Mouse (Mus musculus) lung, postnatal 0 days (tissue): ENCODE results near the gene Pde11a. TPM values are rescaled to one million over a fixed set of nuclear protein-coding genes. Genes with fewer than 3 reads are reported as not detected.

Experiments used
- ATAC-seq: fragments of 200-750 bp; cut with Nextera tagmentation; 2 replicates; pipeline ENCODE4 v1.8.0; 2017; ENCODE audit warnings: moderate library complexity
- DNase-seq: peaks from one replicate; pipeline ENCODE4 v3.0.0-alpha.2; 2016; ENCODE audit warnings: low spot score
- H3K27ac ChIP-seq: fragments of 300-500 bp; sonication (generic); 2 replicates; pipeline ENCODE4 v1.5.1; 2014; ENCODE audit warnings: antibody characterized with exemption, mild to moderate bottlenecking, low read length, mixed read lengths
- H3K27me3 ChIP-seq: fragments of 300-500 bp; sonication (generic); replicated peaks from 2 replicates; pipeline ENCODE4 v1.6.1; 2014; ENCODE audit warnings: low read length, mixed read lengths; ENCODE audit not compliant: insufficient read depth
- H3K36me3 ChIP-seq: fragments of 300-500 bp; sonication (generic); 2 replicates; pipeline ENCODE4 v1.6.1; 2014; ENCODE audit warnings: low read length, mixed read lengths; ENCODE audit not compliant: insufficient read depth
- H3K4me1 ChIP-seq: fragments of 300-500 bp; sonication (generic); 2 replicates; pipeline ENCODE4 v1.6.1; 2014; ENCODE audit warnings: antibody characterized with exemption, low read depth, low read length, mixed read lengths; ENCODE audit not compliant: insufficient read depth
- H3K4me2 ChIP-seq: fragments of 300-500 bp; sonication (generic); replicated peaks from 2 replicates; pipeline ENCODE4 v1.6.1; 2014; ENCODE audit warnings: low read depth, mild to moderate bottlenecking, low read length, moderate library complexity, mixed read lengths
- H3K4me3 ChIP-seq: fragments of 300-500 bp; sonication (generic); 2 replicates; pipeline ENCODE4 v1.5.1; 2014; ENCODE audit warnings: low read depth, low read length
- H3K9ac ChIP-seq: fragments of 300-500 bp; sonication (generic); replicated peaks from 2 replicates; pipeline ENCODE4 v1.6.1; 2014; ENCODE audit warnings: low read depth, mild to moderate bottlenecking
- H3K9me3 ChIP-seq: fragments of 300-500 bp; sonication (generic); 2 replicates; pipeline ENCODE4 v1.6.1; 2016; ENCODE audit warnings: low read length, mixed read lengths
- CTCF ChIP-seq: IDR thresholded peaks from 2 replicates; pipeline ENCODE4 v1.5.1; 2016; ENCODE audit warnings: antibody characterized with exemption, mild to moderate bottlenecking
- EP300 ChIP-seq: IDR thresholded peaks from 2 replicates; pipeline ENCODE4 v1.6.1; 2016; ENCODE audit warnings: antibody characterized with exemption, mild to moderate bottlenecking, control low read depth
- WGBS: fragments of 180-500 bp; shearing (Covaris S2); extraction: QIAGEN DNeasy Blood & Tissue Kit; methylation state at CpG from one replicate; pipeline ENCODE4 v1.1.7; 2014; 5-methylcytosine and 5-hydroxymethylcytosine counted together
- polyA plus RNA-seq: library from polyadenylated mRNA; unstranded; fragments of >200 nt; fragmentation: Nextera tagmentation; extraction: Ambion mirVana; gene quantifications from 2 replicates; pipeline ENCODE4 v1.2.1, GENCODE M21; 2015

Pde11a gene
- polyA plus RNA-seq, 1 experiment from 2014 or later: 0.16 TPM

- no peaks in the 10 kb centered on the region for H3K36me3 ChIP-seq
- ATAC-seq (no peak), DNase-seq (no peak)
- H3K9me3 ChIP-seq: no peaks in the 10 kb centered on the region
- H3K4me2 ChIP-seq: no peak overlapping the region
- no peak overlapping the region for H3K4me3 ChIP-seq
- no peaks in the 10 kb centered on the region for H3K27me3 ChIP-seq
- TF ChIP-seq EP300 (no peak), CTCF (no peak)
- H3K9ac ChIP-seq: no peak overlapping the region
- H3K27ac ChIP-seq: no peak overlapping the region
- 56% methylated on average over 10 of the region's 10 CpGs for WGBS
- H3K4me1 ChIP-seq: no peaks in the 10 kb centered on the region
These were observed 74.3 kb downstream of the Pde11a start for GRCm38 (mm10) chr2:76264258-76264657.

- ATAC-seq (no peak), DNase-seq (no peak)
- WGBS: 41% methylated on average over 10 of the region's 10 CpGs
- TF ChIP-seq CTCF (no peak), EP300 (no peak)
- Histone ChIP-seq H3K9me3 (no peaks in the 10 kb centered on the region), H3K4me2 (no peak overlapping the region), H3K4me3 (no peak overlapping the region), H3K27me3 (no peaks in the 10 kb centered on the region), H3K27ac (no peak overlapping the region), H3K4me1 (no peaks in the 10 kb centered on the region), H3K36me3 (no peaks in the 10 kb centered on the region), H3K9ac (no peak overlapping the region)
These were observed 75.9 kb downstream of the Pde11a start for GRCm38 (mm10) chr2:76262661-76263060.

- 39% methylated on average over 6 of the region's 6 CpGs for WGBS
- Histone ChIP-seq H3K4me1 (no peaks in the 10 kb centered on the region), H3K4me3 (no peak overlapping the region), H3K36me3 (no peaks in the 10 kb centered on the region), H3K27ac (no peak overlapping the region), H3K9me3 (no peaks in the 10 kb centered on the region), H3K27me3 (no peaks in the 10 kb centered on the region), H3K4me2 (no peak overlapping the region), H3K9ac (no peak overlapping the region)
- TF ChIP-seq EP300 (no peak), CTCF (peak; percentile 77)
- peak; percentile 52 for DNase-seq
- no peak for ATAC-seq
These were observed 83.7 kb downstream of the Pde11a start for GRCm38 (mm10) chr2:76254833-76255232.

- no peak for ATAC-seq
- no peak for DNase-seq
- Histone ChIP-seq H3K4me2 (no peak overlapping the region), H3K9ac (no peak overlapping the region), H3K4me3 (no peak overlapping the region), H3K4me1 (no peaks in the 10 kb centered on the region), H3K27me3 (no peaks in the 10 kb centered on the region), H3K27ac (no peak overlapping the region), H3K9me3 (no peaks in the 10 kb centered on the region), H3K36me3 (no peaks in the 10 kb centered on the region)
- TF ChIP-seq EP300: no peak
- no peak for TF ChIP-seq CTCF
- WGBS: 61% methylated on average over 10 of the region's 10 CpGs
These were observed 87.2 kb downstream of the Pde11a start for GRCm38 (mm10) chr2:76251379-76251778.

GRCm38 (mm10) chr2:76248242-76248641, 90.3 kb downstream of the Pde11a start:
- ATAC-seq (no peak), DNase-seq (no peak)
- Histone ChIP-seq H3K9ac (no peak overlapping the region), H3K4me1 (no peaks in the 10 kb centered on the region), H3K36me3 (no peaks in the 10 kb centered on the region), H3K27me3 (no peaks in the 10 kb centered on the region), H3K4me2 (no peak overlapping the region), H3K27ac (no peak overlapping the region), H3K4me3 (no peak overlapping the region), H3K9me3 (no peaks in the 10 kb centered on the region)
- TF ChIP-seq EP300 (no peak), CTCF (no peak)
- WGBS: 77% methylated on average over 10 of the region's 10 CpGs

- no peak for DNase-seq
- H3K27me3 ChIP-seq: no peaks in the 10 kb centered on the region
- ATAC-seq: no peak
These were observed 99.4 kb downstream of the Pde11a start for GRCm38 (mm10) chr2:76239175-76239574.

GRCm38 (mm10) chr2:76238496-76238895, 100.1 kb downstream of the Pde11a start:
- DNase-seq (no peak), ATAC-seq (no peak)
- Histone ChIP-seq H3K27ac (no peak overlapping the region), H3K4me1 (no peaks in the 10 kb centered on the region), H3K9ac (no peak overlapping the region), H3K36me3 (no peaks in the 10 kb centered on the region), H3K4me2 (no peak overlapping the region), H3K4me3 (no peak overlapping the region), H3K27me3 (no peaks in the 10 kb centered on the region), H3K9me3 (no peaks in the 10 kb centered on the region)
- no peak for TF ChIP-seq EP300
- no peak for TF ChIP-seq CTCF
- WGBS: 32% methylated on average over 3 of the region's 3 CpGs

More at GRCm38 (mm10) chr2:76239175-76239574, 99.4 kb downstream of the Pde11a start:
- Histone ChIP-seq H3K27ac (no peak overlapping the region), H3K9me3 (no peaks in the 10 kb centered on the region), H3K4me1 (no peaks in the 10 kb centered on the region), H3K4me3 (no peak overlapping the region), H3K36me3 (no peaks in the 10 kb centered on the region), H3K4me2 (no peak overlapping the region), H3K9ac (no peak overlapping the region)
- no peak for TF ChIP-seq EP300
- no peak for TF ChIP-seq CTCF
- WGBS: 35% methylated on average over 2 of the region's 2 CpGs
